Mouse (Mus musculus): ENCODE results near the gene Adam1a. TPM values are rescaled to one million over a fixed set of nuclear protein-coding genes. Genes with fewer than 3 reads are reported as not detected.

The Adam1a gene
- total and polyA plus RNA-seq, 3 experiments, result 1.0 to 1.9 TPM; not detected in 1

DNA sequence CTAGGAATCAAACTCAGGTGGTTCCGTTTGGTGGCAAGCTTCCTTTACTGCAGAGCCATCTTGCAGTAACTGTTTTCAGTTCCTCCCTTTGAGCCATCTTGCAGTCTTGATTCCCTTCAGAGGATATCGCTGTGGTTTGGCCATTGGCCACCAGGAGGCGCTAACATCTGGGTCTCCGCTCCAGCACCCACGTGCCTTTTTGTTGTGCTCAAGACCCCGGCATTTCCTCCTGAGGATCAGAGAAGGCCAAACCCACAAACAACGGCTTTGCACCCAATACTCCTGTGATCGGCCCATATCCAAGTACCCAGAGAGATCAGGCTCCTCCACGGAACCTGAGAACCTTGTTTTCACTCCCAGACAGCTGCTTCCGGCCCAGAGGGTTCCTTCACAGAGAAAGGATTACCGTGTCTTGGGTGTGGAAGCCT, 19.2 kb upstream of the Adam1a start:
- peak overlapping the region; percentile 20 to 30; a peak in 2 of 4 replicates for H3K4me3 ChIP-seq (ENCODE audit: control insufficient read depth in 1 of 2, insufficient read depth in 1 of 2, low read depth in 2 of 2, low read length in 2 of 2)
- TF ChIP-seq MYB (IDR thresholded peaks at IDR 0.05; ENCODE audit: low read depth, low read length) (no peak), EP300 (IDR thresholded peaks at IDR 0.05; ENCODE audit: low read depth in 1 of 2, low read length in 2 of 2) (no peak), RCOR1 (IDR thresholded peaks at IDR 0.05; ENCODE audit: low read depth, low read length) (no peak), ZKSCAN1 (IDR thresholded peaks at IDR 0.05; ENCODE audit: low read depth, low read length) (no peak), ZNF384 (IDR thresholded peaks at IDR 0.05; ENCODE audit: low read depth, low read length) (no peak), MAFK (IDR thresholded peaks at IDR 0.05; ENCODE audit: borderline replicate concordance, low read depth, low read length) (no peak), GABPA (IDR thresholded peaks at IDR 0.05; ENCODE audit: low read depth, low read length) (no peak), ETS1 (IDR thresholded peaks at IDR 0.05; ENCODE audit: low read depth, low read length) (no peak), TCF12 (IDR thresholded peaks at IDR 0.05; ENCODE audit: low read depth, low read length) (no peak), HCFC1 (IDR thresholded peaks at IDR 0.05; ENCODE audit: low read depth, low read length) (peak; percentile 63), POLR2A (IDR thresholded peaks at IDR 0.05; ENCODE audit: control insufficient read depth in 1 of 2, insufficient read depth in 1 of 2, low read depth in 1 of 2, low read length in 2 of 2, poor library complexity in 1 of 2) (peak in 1 of 2 experiments; percentile 29; a peak in 1 of 4 replicates), UBTF (IDR thresholded peaks at IDR 0.05; ENCODE audit: borderline replicate concordance, insufficient read depth, low read depth, low read length) (no peak), USF2 (IDR thresholded peaks at IDR 0.05; ENCODE audit: borderline replicate concordance in 1 of 2, insufficient read depth in 1 of 2, low read depth in 1 of 2, low read length in 2 of 2) (0 out of 4 replicates have a peak, but pooled peaks of 1 of the 2 experiments have one; percentile 11), GATA1 (IDR thresholded peaks at IDR 0.05; ENCODE audit: low read depth, low read length) (no peak), RAD21 (IDR thresholded peaks at IDR 0.05; ENCODE audit: low read depth, low read length) (peak; percentile 79), MEF2A (IDR thresholded peaks at IDR 0.05; ENCODE audit: extremely low read depth, insufficient replicate concordance, low read depth, low read length, poor library complexity, severe bottlenecking) (no peak), MAX (IDR thresholded peaks at IDR 0.05; ENCODE audit: low read length) (peak; percentile 98), KAT2A (conservative IDR thresholded peaks at IDR 0.05; ENCODE audit: low read depth, low read length) (no peak), USF1 (IDR thresholded peaks at IDR 0.05; ENCODE audit: low read depth, low read length) (peak; percentile 86), BHLHE40 (IDR thresholded peaks at IDR 0.05; ENCODE audit: borderline replicate concordance, low read depth, low read length) (peak; percentile 47; the same call in 1 of the 2 replicates), MAZ (IDR thresholded peaks at IDR 0.05; ENCODE audit: low read depth, low read length) (no peak), POLR2AphosphoS2 (IDR thresholded peaks at IDR 0.05; ENCODE audit: low read length) (no peak), SMC3 (IDR thresholded peaks at IDR 0.05; ENCODE audit: low read depth, low read length) (peak; percentile 99), TAL1 (IDR thresholded peaks at IDR 0.05; ENCODE audit: low read length) (no peak), SIN3A (IDR thresholded peaks at IDR 0.05; ENCODE audit: low read length) (peak; percentile 98), ZC3H11A (IDR thresholded peaks at IDR 0.05; ENCODE audit: low read depth, low read length) (peak; percentile 81), E2F4 (IDR thresholded peaks at IDR 0.05; ENCODE audit: borderline replicate concordance, low read depth, low read length) (no peak), MYC (IDR thresholded peaks at IDR 0.05; ENCODE audit: low read depth, low read length) (peak; percentile 98), CHD2 (IDR thresholded peaks at IDR 0.05; ENCODE audit: low read length) (no peak), POLR2AphosphoS5 (IDR thresholded peaks at IDR 0.05; ENCODE audit: borderline replicate concordance, low read depth, low read length) (no peak), ELF1 (IDR thresholded peaks at IDR 0.05; ENCODE audit: low read depth, low read length) (0 out of 2 replicates have a peak, but pooled peaks have one; percentile 40), NRF1 (IDR thresholded peaks at IDR 0.05; ENCODE audit: insufficient read depth, low read depth, low read length, poor library complexity, severe bottlenecking) (no peak), ZMIZ1 (IDR thresholded peaks at IDR 0.05; ENCODE audit: low read depth, low read length) (0 out of 2 replicates have a peak, but pooled peaks have one; percentile 26), TBP (IDR thresholded peaks at IDR 0.05; ENCODE audit: low read depth, low read length) (peak; percentile 48; the same call in 1 of the 2 replicates), JUND (IDR thresholded peaks at IDR 0.05; ENCODE audit: low read depth, low read length) (no peak), CTCF (IDR thresholded peaks at IDR 0.05 in 2 of 3, conservative IDR thresholded peaks at IDR 0.05 in 1 of 3; ENCODE audit: control insufficient read depth in 1 of 3, insufficient read depth in 1 of 3, low read depth in 2 of 3, low read length in 3 of 3, poor library complexity in 1 of 3, severe bottlenecking in 1 of 3) (peak; percentile 97 to 99 (median 98)), NELFE (IDR thresholded peaks at IDR 0.05; ENCODE audit: low read depth, low read length) (0 out of 2 replicates have a peak, but pooled peaks have one; percentile 32)

More for the DNA sequence above, 19.2 kb upstream of the Adam1a start:
- Histone ChIP-seq H3K27me3 (ENCODE audit: control insufficient read depth in 1 of 2, insufficient read depth in 2 of 2, low read length in 2 of 2) (peaks cover 0 to 3% of the 10 kb centered on the region in 2 experiments; a peak in 1 of 4 replicates), H3K79me2 (ENCODE audit: control insufficient read depth, insufficient read depth, low read length, poor library complexity) (no peaks in the 10 kb centered on the region), H3K9ac (ENCODE audit: control insufficient read depth, low read depth, low read length, poor library complexity, severe bottlenecking) (peak overlapping the region; percentile 57), H3K36me3 (ENCODE audit: control insufficient read depth in 1 of 2, insufficient read depth in 2 of 2, low read length in 2 of 2) (no peaks in the 10 kb centered on the region), H3K27ac (ENCODE audit: control insufficient read depth, low read depth, low read length) (no peak overlapping the region), H3K9me3 (replicated peaks; ENCODE audit: insufficient read depth, low read length) (no peaks in the 10 kb centered on the region), H3K4me1 (ENCODE audit: control insufficient read depth in 1 of 2, insufficient read depth in 2 of 2, low read length in 2 of 2) (peaks cover 0 to 4% of the 10 kb centered on the region in 2 experiments; a peak in 1 of 4 replicates)
- peak; percentile 93 for DNase-seq (ENCODE audit: low read depth, low spot score)

Measured in MEL (cell line).